Mouse (Mus musculus): Measurements from ENCODE around the gene 9430097D07Rik. TPM values are rescaled to one million over a fixed set of nuclear protein-coding genes. Genes with fewer than 3 reads are reported as not detected.
A peak's percentile ranks its signal among the peaks of the same experiment; 100 is the strongest.

9430097D07Rik gene
- polyA plus RNA-seq, 1 experiment, result not detected

DNA sequence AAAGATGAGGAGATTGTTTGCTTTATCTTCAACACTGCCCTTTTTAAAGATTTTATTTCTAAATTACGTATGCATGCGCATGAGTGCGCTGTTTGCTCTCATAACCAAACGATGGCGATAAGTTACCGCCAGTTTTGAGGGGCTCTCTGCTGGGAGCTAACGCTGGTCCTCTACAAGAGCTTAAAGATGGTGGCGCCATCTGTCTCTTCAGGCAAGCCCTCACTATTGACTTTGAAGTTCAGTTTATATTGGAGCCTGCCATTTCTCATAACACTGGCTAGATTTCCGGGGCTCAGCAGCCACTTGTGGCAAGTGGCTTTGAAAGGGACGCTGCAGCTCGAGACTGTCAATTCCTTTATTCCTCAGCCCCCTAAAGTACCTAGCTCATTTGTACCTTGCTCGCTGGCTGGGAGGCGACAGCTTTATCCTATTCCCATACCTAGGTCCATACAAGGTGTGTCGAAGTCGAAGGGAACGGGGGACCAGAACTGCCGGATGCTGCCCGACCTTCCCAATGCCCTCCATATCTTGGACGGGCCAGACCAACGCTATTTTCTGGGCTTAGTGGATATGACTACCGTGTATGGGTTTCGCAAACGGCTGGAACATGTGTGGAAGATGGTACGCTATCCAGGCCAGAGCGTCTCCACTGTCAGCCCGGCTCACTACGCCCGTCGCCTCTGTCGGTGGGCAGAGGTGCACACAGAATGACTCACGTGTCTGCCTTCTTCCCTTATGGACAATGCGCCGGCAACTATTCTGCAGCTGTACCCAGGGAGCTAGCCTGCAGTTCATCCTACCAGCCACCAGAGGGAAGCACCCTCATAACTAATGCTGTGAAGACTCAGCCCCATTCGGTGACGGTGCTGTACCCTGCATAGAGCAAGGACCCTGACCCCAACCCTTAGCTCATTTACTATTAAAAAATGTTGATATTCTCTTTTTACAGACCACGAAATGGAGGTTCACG lies 7.6 kb upstream of the 9430097D07Rik start:
- Histone ChIP-seq H3K4me3 (ENCODE audit: low read depth, low read length) (peak overlapping the region; percentile 35), H3K9ac (ENCODE audit: low read depth, poor library complexity, severe bottlenecking) (peak overlapping the region; percentile 4; the same call in 1 of the 2 replicates), H3K27ac (ENCODE audit: insufficient read depth, low read length) (no peak overlapping the region), H3K9me3 (replicated peaks; ENCODE audit: control insufficient read depth, insufficient read depth, low read length, poor library complexity, severe bottlenecking) (no peaks in the 10 kb centered on the region), H3K36me3 (ENCODE audit: control insufficient read depth, insufficient read depth, low read length, poor library complexity, severe bottlenecking) (no peaks in the 10 kb centered on the region), H3K27me3 (ENCODE audit: control insufficient read depth, insufficient read depth, low read length, poor library complexity, severe bottlenecking) (no peaks in the 10 kb centered on the region), H3K4me1 (ENCODE audit: control insufficient read depth, insufficient read depth, low read length) (peaks cover 2% of the 10 kb centered on the region)
- TF ChIP-seq CTCF (IDR thresholded peaks at IDR 0.05; ENCODE audit: low read depth, low read length), result peak; percentile 99
- 0 out of 2 replicates have a peak, but pooled peaks have one; percentile 27 for TF ChIP-seq EP300 (IDR thresholded peaks at IDR 0.05; ENCODE audit: insufficient read depth, low read depth, low read length)
- TF ChIP-seq POLR2A (IDR thresholded peaks at IDR 0.05; ENCODE audit: insufficient read depth, low read length), result no peak

DNA sequence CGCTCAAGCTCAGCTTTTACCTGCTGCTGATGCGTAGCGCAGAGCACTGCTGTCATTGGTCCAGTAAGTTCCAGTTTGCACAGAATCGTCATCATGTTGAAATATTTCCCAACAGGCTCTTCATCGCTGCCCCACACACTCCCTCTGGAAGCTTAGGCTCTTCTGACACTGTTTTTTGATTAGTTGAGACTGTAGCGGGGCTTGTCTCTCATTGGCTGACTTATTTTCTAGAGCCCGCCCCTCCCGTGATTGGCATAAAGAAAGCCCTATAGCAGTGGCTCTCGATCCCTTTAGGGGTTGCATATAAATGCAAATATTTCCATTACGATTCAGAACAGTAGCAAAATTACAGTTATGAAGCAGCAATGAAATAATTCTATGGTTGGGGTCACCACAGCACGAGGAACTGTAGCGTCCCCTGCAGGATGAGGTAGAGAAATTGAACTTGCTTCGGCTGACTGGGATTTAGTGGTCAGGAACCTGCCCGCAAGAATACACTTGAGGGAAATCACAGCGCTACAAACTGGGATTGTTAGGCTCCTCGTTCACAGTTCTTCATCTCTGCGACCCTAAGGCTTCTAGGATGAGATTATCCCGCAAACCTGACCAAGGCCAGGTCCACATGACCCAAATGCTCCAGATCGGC lies 6.1 kb upstream of the 9430097D07Rik start:
- TF ChIP-seq CTCF (IDR thresholded peaks at IDR 0.05; ENCODE audit: low read depth, low read length) (no peak), POLR2A (IDR thresholded peaks at IDR 0.05; ENCODE audit: insufficient read depth, low read length) (no peak), EP300 (IDR thresholded peaks at IDR 0.05; ENCODE audit: insufficient read depth, low read depth, low read length) (no peak)
- Histone ChIP-seq H3K4me1 (ENCODE audit: control insufficient read depth, insufficient read depth, low read length) (peaks cover 2% of the 10 kb centered on the region), H3K9ac (ENCODE audit: low read depth, poor library complexity, severe bottlenecking) (peak overlapping the region; percentile 17; the same call in 1 of the 2 replicates), H3K27ac (ENCODE audit: insufficient read depth, low read length) (no peak overlapping the region), H3K9me3 (replicated peaks; ENCODE audit: control insufficient read depth, insufficient read depth, low read length, poor library complexity, severe bottlenecking) (no peaks in the 10 kb centered on the region), H3K36me3 (ENCODE audit: control insufficient read depth, insufficient read depth, low read length, poor library complexity, severe bottlenecking) (no peaks in the 10 kb centered on the region), H3K27me3 (ENCODE audit: control insufficient read depth, insufficient read depth, low read length, poor library complexity, severe bottlenecking) (no peaks in the 10 kb centered on the region), H3K4me3 (ENCODE audit: low read depth, low read length) (peak overlapping the region; percentile 53)

DNA sequence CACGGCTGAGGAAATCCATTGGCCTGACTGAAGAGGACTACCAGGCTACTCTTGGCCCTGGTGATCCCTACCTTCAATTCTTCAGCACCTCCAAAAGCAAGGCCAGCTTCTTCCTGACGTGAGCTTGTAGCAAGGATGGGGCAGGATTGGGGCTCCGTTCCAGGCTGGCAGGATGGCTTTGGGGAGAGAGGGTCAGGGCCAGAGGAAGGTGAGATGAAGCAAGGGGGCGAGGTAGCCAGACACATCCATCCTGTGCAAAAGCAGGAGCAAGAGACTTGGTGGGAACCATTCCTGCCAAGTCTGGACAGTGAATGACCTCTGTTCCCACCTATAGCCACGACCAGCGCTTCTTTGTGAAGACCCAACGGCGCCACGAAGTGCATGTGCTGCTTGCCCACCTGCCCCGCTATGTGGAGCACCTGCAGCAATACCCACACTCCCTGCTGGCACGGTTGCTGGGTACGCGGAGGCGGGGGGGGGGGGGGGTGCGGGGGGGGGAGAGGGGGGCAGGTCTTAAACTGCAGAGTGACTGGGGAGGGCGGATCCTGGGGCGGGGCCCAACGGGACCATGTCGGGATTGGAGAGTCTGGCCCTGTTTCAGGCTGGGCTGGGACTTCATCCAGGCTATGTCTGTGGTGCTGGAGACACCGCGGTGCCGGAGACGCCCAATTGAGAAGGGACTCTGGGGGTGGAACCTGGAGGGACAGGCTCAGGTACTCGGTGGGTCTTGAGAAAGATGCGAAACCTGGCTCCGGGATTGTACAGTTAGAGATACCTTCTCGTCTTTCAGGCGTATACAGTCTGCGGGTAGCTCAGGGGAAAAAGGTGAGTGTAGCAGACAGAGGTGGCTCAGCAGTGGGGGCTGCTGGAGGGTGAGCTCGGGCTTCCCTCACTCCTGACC lies 2.9 kb upstream of the 9430097D07Rik start:
- H3K9ac ChIP-seq (ENCODE audit: low read depth, poor library complexity, severe bottlenecking), result no peak overlapping the region
- no peaks in the 10 kb centered on the region for H3K27me3 ChIP-seq (ENCODE audit: control insufficient read depth, insufficient read depth, low read length, poor library complexity, severe bottlenecking)
- H3K36me3 ChIP-seq (ENCODE audit: control insufficient read depth, insufficient read depth, low read length, poor library complexity, severe bottlenecking), result no peaks in the 10 kb centered on the region
- 0 out of 2 replicates have a peak overlapping the region, but pooled peaks have one; percentile 16 for H3K4me3 ChIP-seq (ENCODE audit: low read depth, low read length)
- no peak overlapping the region for H3K27ac ChIP-seq (ENCODE audit: insufficient read depth, low read length)
- H3K9me3 ChIP-seq (replicated peaks; ENCODE audit: control insufficient read depth, insufficient read depth, low read length, poor library complexity, severe bottlenecking), result no peaks in the 10 kb centered on the region
- no peaks in the 10 kb centered on the region for H3K4me1 ChIP-seq (ENCODE audit: control insufficient read depth, insufficient read depth, low read length)
- TF ChIP-seq CTCF (IDR thresholded peaks at IDR 0.05; ENCODE audit: low read depth, low read length) (no peak), EP300 (IDR thresholded peaks at IDR 0.05; ENCODE audit: insufficient read depth, low read depth, low read length) (no peak), POLR2A (IDR thresholded peaks at IDR 0.05; ENCODE audit: insufficient read depth, low read length) (no peak)

DNA sequence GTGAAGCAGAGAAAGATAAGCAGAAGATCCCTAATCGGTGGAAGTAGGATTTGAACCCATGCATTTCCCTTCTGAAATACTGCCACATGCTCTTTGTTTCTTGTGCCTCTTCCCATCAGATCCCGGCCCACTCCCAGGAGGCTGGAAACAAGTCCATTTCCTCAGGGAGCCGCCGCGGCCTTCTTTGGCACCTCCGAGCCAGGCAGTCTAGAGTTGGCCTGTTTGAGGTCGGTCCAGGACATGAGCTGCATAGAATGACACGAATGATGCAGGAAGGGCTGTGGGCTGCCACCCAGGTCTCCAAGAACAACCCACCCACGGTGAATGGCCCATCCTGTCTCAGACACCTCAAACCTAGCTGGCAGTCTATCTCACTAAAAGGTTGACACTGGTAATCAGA lies 1.0 kb upstream of the 9430097D07Rik start:
- Histone ChIP-seq H3K27me3 (ENCODE audit: control insufficient read depth, insufficient read depth, low read length, poor library complexity, severe bottlenecking) (no peaks in the 10 kb centered on the region), H3K4me1 (ENCODE audit: control insufficient read depth, insufficient read depth, low read length) (no peaks in the 10 kb centered on the region)

DNA sequence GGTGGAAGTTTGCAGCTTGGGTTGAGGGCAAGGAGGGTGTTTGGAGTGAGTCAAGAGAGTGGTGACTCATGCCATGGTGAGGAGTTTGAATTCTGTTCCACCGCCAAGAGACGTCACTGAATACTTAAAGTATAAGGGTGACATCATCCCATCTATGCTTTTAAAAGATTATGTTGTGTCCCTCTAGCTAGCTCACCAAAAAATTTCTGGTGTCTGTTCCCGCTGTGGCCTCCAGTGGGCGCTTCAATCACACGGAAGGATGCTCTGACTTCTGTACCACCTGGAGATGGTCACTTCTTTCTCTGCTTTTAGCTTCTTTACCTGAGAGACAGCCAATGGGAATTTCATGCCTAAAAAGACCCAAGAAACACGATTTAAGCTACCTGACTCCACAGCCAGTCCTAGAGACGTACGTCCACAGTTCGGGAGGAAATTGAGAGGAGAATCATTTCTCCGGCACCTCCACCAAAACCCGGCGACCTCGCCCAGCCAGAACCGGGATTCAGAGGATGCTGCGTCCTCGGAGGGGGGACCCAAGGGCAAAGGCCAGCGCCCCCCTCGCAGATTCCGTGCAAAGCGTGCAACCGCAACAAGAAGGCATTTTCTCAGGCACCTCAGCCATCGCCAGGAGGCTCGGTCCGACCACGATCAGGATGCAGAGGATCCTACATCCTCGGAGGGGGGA lies 441 bp downstream of the 9430097D07Rik start:
- no peaks in the 10 kb centered on the region for H3K36me3 ChIP-seq (ENCODE audit: control insufficient read depth, insufficient read depth, low read length, poor library complexity, severe bottlenecking)
- H3K9ac ChIP-seq (ENCODE audit: low read depth, poor library complexity, severe bottlenecking), result peak overlapping the region; percentile 50
- H3K27ac ChIP-seq (ENCODE audit: insufficient read depth, low read length), result no peak overlapping the region
- no peaks in the 10 kb centered on the region for H3K27me3 ChIP-seq (ENCODE audit: control insufficient read depth, insufficient read depth, low read length, poor library complexity, severe bottlenecking)
- no peaks in the 10 kb centered on the region for H3K9me3 ChIP-seq (replicated peaks; ENCODE audit: control insufficient read depth, insufficient read depth, low read length, poor library complexity, severe bottlenecking)
- H3K4me3 ChIP-seq (ENCODE audit: low read depth, low read length), result peak overlapping the region; percentile 85
- no peaks in the 10 kb centered on the region for H3K4me1 ChIP-seq (ENCODE audit: control insufficient read depth, insufficient read depth, low read length)
- no peak for TF ChIP-seq POLR2A (IDR thresholded peaks at IDR 0.05; ENCODE audit: insufficient read depth, low read length)
- peak; percentile 80 for TF ChIP-seq CTCF (IDR thresholded peaks at IDR 0.05; ENCODE audit: low read depth, low read length)

More for the DNA sequence above, 1.0 kb upstream of the 9430097D07Rik start:
- Histone ChIP-seq H3K36me3 (ENCODE audit: control insufficient read depth, insufficient read depth, low read length, poor library complexity, severe bottlenecking) (no peaks in the 10 kb centered on the region), H3K4me3 (ENCODE audit: low read depth, low read length) (no peak overlapping the region), H3K9me3 (replicated peaks; ENCODE audit: control insufficient read depth, insufficient read depth, low read length, poor library complexity, severe bottlenecking) (no peaks in the 10 kb centered on the region), H3K9ac (ENCODE audit: low read depth, poor library complexity, severe bottlenecking) (no peak overlapping the region), H3K27ac (ENCODE audit: insufficient read depth, low read length) (no peak overlapping the region)
- TF ChIP-seq POLR2A (IDR thresholded peaks at IDR 0.05; ENCODE audit: insufficient read depth, low read length) (no peak), EP300 (IDR thresholded peaks at IDR 0.05; ENCODE audit: insufficient read depth, low read depth, low read length) (no peak), CTCF (IDR thresholded peaks at IDR 0.05; ENCODE audit: low read depth, low read length) (no peak)

Data from ES-Bruce4 (cell line).